Mouse (Mus musculus) mouse trophoblast stem cell (cell line): Measurements from ENCODE around the gene Thop1.
"Not testable (repeated sequence)": the region's sequence is repeated elsewhere in the genome, so short reads cannot be mapped to it uniquely, and the experiment has no call there.

Experiments
- in situ Hi-C, 2 experiments: fragments of 300-500 bp; cut with MseI, MboI; formaldehyde crosslinking; loops; 2 replicates in 1 of 2; 3 replicates in 1 of 2; pipeline ENCODE4 v1.15.1; 2025

The Thop1 gene

GRCm38 (mm10) chr10:81057406-81058130 lies 12.3 kb upstream of the Thop1 start:
- in situ Hi-C loops: no loop called here

GRCm38 (mm10) chr10:81058896-81059295 lies 10.9 kb upstream of the Thop1 start:
- in situ Hi-C loops: no loop called here

GRCm38 (mm10) chr10:81059603-81060543 lies 10.0 kb upstream of the Thop1 start, which contains the start of gene Sgta:
Sgta (minus strand) TSS chr10:81060181.
- in situ Hi-C loops: no loop called here

GRCm38 (mm10) chr10:81062710-81063109 lies 7.1 kb upstream of the Thop1 start:
- in situ Hi-C loops: no loop called here

GRCm38 (mm10) chr10:81064519-81064918 lies 5.3 kb upstream of the Thop1 start:
- in situ Hi-C loops: not testable (repeated sequence)

GRCm38 (mm10) chr10:81068706-81069105 lies 1.1 kb upstream of the Thop1 start:
- in situ Hi-C loops: no loop called here

GRCm38 (mm10) chr10:81072290-81072689 lies 2.5 kb downstream of the Thop1 start:
- in situ Hi-C loops: no loop called here

- in situ Hi-C loops: no loop called here
Measured at GRCm38 (mm10) chr10:81073464-81073863, 3.6 kb downstream of the Thop1 start.

GRCm38 (mm10) chr10:81075734-81076133 lies 5.9 kb downstream of the Thop1 start:
- in situ Hi-C loops: no loop called here

- in situ Hi-C loops: no loop called here
Measured at GRCm38 (mm10) chr10:81076356-81076755, 6.5 kb downstream of the Thop1 start.

- in situ Hi-C loops: no loop called here
Measured at GRCm38 (mm10) chr10:81077916-81078315, 8.1 kb downstream of the Thop1 start.

- in situ Hi-C loops: no loop called here
Measured at GRCm38 (mm10) chr10:81080008-81080655, 10.3 kb downstream of the Thop1 start.

- in situ Hi-C loops: no loop called here
Measured at GRCm38 (mm10) chr10:81082168-81082960, 12.5 kb downstream of the Thop1 start.

GRCm38 (mm10) chr10:81087021-81087420 lies 17.2 kb downstream of the Thop1 start:
- in situ Hi-C loops: no loop called here

GRCm38 (mm10) chr10:81089216-81089615 lies 19.4 kb downstream of the Thop1 start:
- in situ Hi-C loops: no loop called here

GRCm38 (mm10) chr10:81090621-81091020 lies 20.8 kb downstream of the Thop1 start:
- in situ Hi-C loops: no loop called here

- in situ Hi-C loops: no loop called here
Measured at GRCm38 (mm10) chr10:81092465-81093250, 22.8 kb downstream of the Thop1 start.

GRCm38 (mm10) chr10:81094931-81095678 lies 25.3 kb downstream of the Thop1 start:
- in situ Hi-C loops: no loop called here

- in situ Hi-C loops: no loop called here
Measured at GRCm38 (mm10) chr10:81105565-81106112, 35.8 kb downstream of the Thop1 start, which contains the start of gene Map2k2. Map2k2 (plus strand) TSS chr10:81105915.
